Comparison of ENCODE assay signal across 8 mouse cellular contexts in the genomic region with DNA sequence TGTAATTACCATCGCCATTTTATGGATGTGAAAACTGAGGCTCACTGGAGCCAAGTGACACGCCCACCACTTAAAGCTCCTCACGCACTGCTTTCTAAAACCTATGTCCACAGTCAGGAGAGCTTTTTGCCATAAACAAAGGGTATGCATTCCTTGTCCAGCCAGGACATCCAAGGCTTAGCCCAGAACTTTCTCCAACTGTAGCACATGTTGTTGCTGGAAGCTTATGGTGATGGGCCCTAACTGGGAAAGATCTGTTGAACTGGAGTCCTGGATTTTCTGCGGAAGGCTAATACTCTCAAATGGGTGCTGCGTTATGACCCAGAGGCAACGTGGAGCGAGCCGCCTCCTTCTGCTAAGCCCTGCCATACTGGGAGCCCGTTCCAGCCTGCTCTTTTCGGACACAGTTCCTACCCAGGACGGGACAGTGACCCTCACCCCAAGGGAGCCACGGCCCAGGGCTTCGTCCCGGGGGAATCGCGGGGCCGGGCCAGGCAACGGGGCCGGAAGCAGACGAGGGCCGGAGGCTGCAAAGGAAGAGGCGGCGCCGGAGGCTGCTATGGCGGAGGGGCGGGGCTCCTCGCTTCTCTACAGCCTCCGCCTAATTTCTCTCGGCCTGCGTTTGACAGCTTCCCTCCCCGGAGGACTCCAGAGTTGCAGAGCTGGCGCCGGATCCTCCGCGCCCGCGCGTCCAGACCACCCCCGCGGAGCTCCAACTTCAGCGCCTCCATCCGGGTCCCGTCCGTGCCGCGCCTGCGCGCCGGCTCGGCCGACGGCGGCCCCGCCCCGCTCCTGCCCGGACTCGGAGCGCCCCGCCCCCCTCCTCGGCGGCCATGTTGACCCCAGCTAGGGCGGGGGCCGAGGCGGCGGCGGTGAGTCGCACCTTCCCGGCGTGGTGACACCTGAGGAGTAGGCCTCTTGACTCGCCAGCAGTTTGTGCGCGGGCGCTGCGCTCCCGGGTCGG. TPM values are rescaled to one million over a fixed set of nuclear protein-coding genes. Genes with fewer than 3 reads are reported as not detected.
DNase-seq lines count a peak whose midpoint lies in the region; ATAC-seq lines count a peak whose summit lies in the region.

A gene (minus strand): TSS at position 767 of the 964 bp plus-strand sequence.

- peak; percentile 92 for ATAC-seq in hindbrain, embryonic 14.5 days (ENCODE audit: low FRiP score)

- H3K4me1 ChIP-seq in hindbrain, embryonic 14.5 days (replicated peaks; ENCODE audit: control insufficient read depth, insufficient read depth, low read length) = peaks cover 36% of the 10 kb centered on the region

- peak; percentile 91 for DNase-seq in T-cell, adult 2 months (ENCODE audit: low spot score)
- DNase-seq in cerebellum, postnatal 25 days = peak; percentile 98 to 99
- DNase-seq in frontal cortex, postnatal 36 days (ENCODE audit: low spot score in 2 of 2) = peak; percentile 94
- peak; percentile 93 for DNase-seq in hindbrain, embryonic 14.5 days (ENCODE audit: low spot score)
- DNase-seq in left cerebral cortex, adult 11 months (ENCODE audit: low spot score) = peak; percentile 88
- DNase-seq in lung, postnatal 36 days = peak; percentile 93
- DNase-seq in retina, postnatal 1 day = peak; percentile 92
- peak; percentile 99 for DNase-seq in thymus, postnatal 4 days

- H3K27me3 ChIP-seq in hindbrain, embryonic 14.5 days (ENCODE audit: control insufficient read depth, insufficient read depth, low read length) = no peaks in the 10 kb centered on the region

- peak within 1 kb of the TSS; percentile 57 for H3K4me3 ChIP-seq in hindbrain, embryonic 14.5 days (replicated peaks; ENCODE audit: low read length)

- WGBS in hindbrain, embryonic 14.5 days = under 1% methylated on average over 68 of the region's 76 CpGs

- H3K4me2 ChIP-seq in hindbrain, embryonic 14.5 days (replicated peaks) = peak within 1 kb of the TSS; percentile 70

- H3K27ac ChIP-seq in hindbrain, embryonic 14.5 days = peak within 1 kb of the TSS; percentile 88

- H3K36me3 ChIP-seq in hindbrain, embryonic 14.5 days (replicated peaks; ENCODE audit: control insufficient read depth, insufficient read depth) = peaks cover 5% of the 10 kb centered on the region; the same call in 1 of the 2 replicates

- no peaks in the 10 kb centered on the region for H3K9me3 ChIP-seq in hindbrain, embryonic 14.5 days (ENCODE audit: control insufficient read depth, low read length)

- peak within 1 kb of the TSS; percentile 61 for H3K9ac ChIP-seq in hindbrain, embryonic 14.5 days

RNA-seq across cellular contexts. Expression of the gene that starts here (rescaled TPM):
- 9.9 and 10.1 TPM in 2 replicates for polyA plus RNA-seq in hindbrain, embryonic 14.5 days (2014; fragmentation: Nextera tagmentation; extraction: Ambion mirVana)

Comparison
In these comparisons a context has a peak if more than half of its experiments do, and no peak if none do; other contexts are left out.
1. Peak in every context shown above with its lines: DNase-seq, ATAC-seq, H3K4me3 ChIP-seq and H3K27ac ChIP-seq.